Mouse (Mus musculus): ENCODE measurements at regions not wholly inside any gene's neighbourhood (a gene's known extent, or its start where the extent isn't known, plus 50 kb on each side); places are given as distances from the start of the nearest gene placed in this dataset.

GRCm38 (mm10) chr4:69898831-69899230, 511.4 kb downstream of the Cdk5rap2 start:
- Histone ChIP-seq H3K4me3 (ENCODE audit: low read depth, low read length) (no peak overlapping the region), H3K4me2 (ENCODE audit: low read depth, low read length, severe bottlenecking) (no peak overlapping the region), H3K9me3 (ENCODE audit: control insufficient read depth, low read length) (no peaks in the 10 kb centered on the region), H3K9ac (ENCODE audit: low read length) (no peak overlapping the region), H3K4me1 (replicated peaks; ENCODE audit: control insufficient read depth, insufficient read depth, low read length) (no peaks in the 10 kb centered on the region), H3K27me3 (ENCODE audit: control insufficient read depth, insufficient read depth, low read length) (no peaks in the 10 kb centered on the region), H3K36me3 (ENCODE audit: control insufficient read depth, insufficient read depth, low read length) (no peaks in the 10 kb centered on the region), H3K27ac (ENCODE audit: low read depth, low read length) (no peak overlapping the region)
- 84% methylated on average over 1 of the region's 1 CpGs for WGBS
- DNase-seq (ENCODE audit: low spot score) (no peak), ATAC-seq (replicated peaks; ENCODE audit: low FRiP score) (no peak)

DNA sequence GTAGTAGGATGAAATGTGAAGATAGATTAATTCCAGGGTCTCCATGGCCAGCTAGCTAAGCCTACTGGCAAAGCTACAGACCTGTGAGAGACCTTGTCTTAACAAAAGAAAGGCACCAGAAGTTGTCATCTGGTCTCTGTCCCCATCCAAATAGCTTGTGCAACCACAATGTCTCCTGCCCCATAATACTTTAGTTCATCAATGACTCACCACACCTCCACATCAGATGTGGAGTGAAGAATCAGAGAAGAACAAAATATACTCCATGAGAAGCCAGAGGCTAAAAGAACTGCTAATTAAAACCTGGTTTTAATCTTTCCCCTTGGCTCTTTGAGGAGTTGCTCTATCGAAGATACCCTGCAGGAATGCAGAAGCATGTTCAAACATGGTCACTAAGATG, 514.1 kb downstream of the Cdk5rap2 start:
- Histone ChIP-seq H3K27me3 (ENCODE audit: control insufficient read depth, insufficient read depth, low read length) (no peaks in the 10 kb centered on the region), H3K9ac (ENCODE audit: low read length) (no peak overlapping the region), H3K4me1 (replicated peaks; ENCODE audit: control insufficient read depth, insufficient read depth, low read length) (no peaks in the 10 kb centered on the region; the same call in 1 of the 2 replicates), H3K27ac (ENCODE audit: low read depth, low read length) (no peak overlapping the region), H3K36me3 (ENCODE audit: control insufficient read depth, insufficient read depth, low read length) (no peaks in the 10 kb centered on the region), H3K4me3 (ENCODE audit: low read depth, low read length) (no peak overlapping the region), H3K9me3 (ENCODE audit: control insufficient read depth, low read length) (no peaks in the 10 kb centered on the region), H3K4me2 (ENCODE audit: low read depth, low read length, severe bottlenecking) (no peak overlapping the region)
- no peak for ATAC-seq (replicated peaks; ENCODE audit: low FRiP score)
- DNase-seq (ENCODE audit: low spot score), result no peak
- 88% methylated on average over 1 of the region's 1 CpGs for WGBS

DNA sequence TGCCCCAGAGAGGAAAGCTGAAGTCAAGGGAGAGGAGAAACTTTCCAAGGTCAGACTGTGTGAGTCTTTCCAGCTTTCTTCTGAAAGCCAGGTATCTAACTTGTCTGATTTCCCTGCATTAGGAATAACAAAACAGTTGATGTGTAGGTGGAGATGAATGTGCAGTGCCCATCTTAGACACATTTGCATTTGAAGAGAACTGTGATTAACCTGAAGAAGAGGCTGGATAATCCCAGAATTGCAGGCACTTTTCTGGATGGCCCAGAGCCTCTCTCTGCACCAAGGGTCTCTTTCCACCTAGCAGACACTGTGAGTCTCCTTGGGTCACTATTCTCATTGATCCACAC, 517.4 kb downstream of the Cdk5rap2 start:
- ATAC-seq (replicated peaks; ENCODE audit: low FRiP score), result no peak

DNA sequence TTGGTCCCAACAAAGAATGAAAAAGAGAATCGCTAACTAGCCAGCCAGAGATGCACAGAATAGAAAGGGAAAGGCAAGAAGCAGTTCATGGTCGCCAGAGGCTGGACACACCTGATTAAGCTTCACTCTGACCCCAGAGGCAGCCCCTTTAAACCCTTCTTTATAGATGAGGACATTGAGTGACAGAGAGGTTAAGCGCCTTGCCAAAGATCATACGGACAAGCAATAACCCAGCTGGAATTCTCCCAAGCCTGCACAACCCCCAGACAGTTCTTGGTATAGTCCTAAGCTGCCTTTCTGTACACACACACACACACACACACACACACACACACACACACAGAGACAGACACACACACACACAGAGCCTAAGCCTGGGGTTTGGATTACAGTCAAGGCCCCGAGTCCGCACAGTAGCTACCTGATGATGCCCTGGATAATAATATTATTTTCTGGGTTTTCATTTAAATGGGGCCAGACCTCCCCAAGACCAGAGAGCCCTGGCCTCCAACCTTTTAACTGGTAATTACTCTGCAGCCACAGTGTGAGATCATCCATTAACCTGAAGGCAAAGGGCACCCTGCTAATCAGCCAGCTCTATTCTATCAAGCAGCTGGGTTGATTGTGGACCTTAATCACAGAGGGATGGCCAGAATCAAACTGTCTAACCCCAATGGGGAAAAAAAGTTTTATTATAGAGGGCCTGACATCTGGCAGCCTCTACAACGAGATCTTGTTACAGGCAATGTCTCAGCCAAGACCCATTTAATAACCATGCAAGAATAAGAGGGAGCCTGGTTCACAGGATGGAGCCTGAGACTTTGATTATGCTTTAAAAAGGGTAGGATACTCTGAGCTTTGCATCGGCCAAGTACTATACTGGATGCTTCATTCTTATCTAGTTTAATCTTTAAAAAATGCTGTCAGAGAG, 518.1 kb downstream of the Cdk5rap2 start:
- ATAC-seq (replicated peaks; ENCODE audit: low FRiP score) (peak; percentile 36), DNase-seq (ENCODE audit: low spot score) (no peak)
- no peaks in the 10 kb centered on the region for H3K9me3 ChIP-seq (ENCODE audit: control insufficient read depth, low read length)
- H3K4me3 ChIP-seq (ENCODE audit: low read depth, low read length), result no peak overlapping the region
- no peaks in the 10 kb centered on the region for H3K27me3 ChIP-seq (ENCODE audit: control insufficient read depth, insufficient read depth, low read length)
- H3K36me3 ChIP-seq (ENCODE audit: control insufficient read depth, insufficient read depth, low read length), result no peaks in the 10 kb centered on the region
- peaks cover 2% of the 10 kb centered on the region; the same call in 1 of the 2 replicates for H3K4me1 ChIP-seq (replicated peaks; ENCODE audit: control insufficient read depth, insufficient read depth, low read length)
- H3K4me2 ChIP-seq (ENCODE audit: low read depth, low read length, severe bottlenecking), result no peak overlapping the region
- no peak overlapping the region for H3K9ac ChIP-seq (ENCODE audit: low read length)
- H3K27ac ChIP-seq (ENCODE audit: low read depth, low read length), result no peak overlapping the region
- WGBS, result 22% methylated on average over 8 of the region's 8 CpGs

More for the DNA sequence above, 517.4 kb downstream of the Cdk5rap2 start:
- Histone ChIP-seq H3K4me1 (replicated peaks; ENCODE audit: control insufficient read depth, insufficient read depth, low read length) (peaks cover 2% of the 10 kb centered on the region; the same call in 1 of the 2 replicates), H3K4me3 (ENCODE audit: low read depth, low read length) (no peak overlapping the region), H3K27me3 (ENCODE audit: control insufficient read depth, insufficient read depth, low read length) (no peaks in the 10 kb centered on the region), H3K9ac (ENCODE audit: low read length) (no peak overlapping the region), H3K27ac (ENCODE audit: low read depth, low read length) (no peak overlapping the region), H3K9me3 (ENCODE audit: control insufficient read depth, low read length) (no peaks in the 10 kb centered on the region), H3K36me3 (ENCODE audit: control insufficient read depth, insufficient read depth, low read length) (no peaks in the 10 kb centered on the region), H3K4me2 (ENCODE audit: low read depth, low read length, severe bottlenecking) (no peak overlapping the region)
- no peak for DNase-seq (ENCODE audit: low spot score)

- no peak overlapping the region for H3K27ac ChIP-seq (ENCODE audit: low read depth, low read length)
- DNase-seq (ENCODE audit: low spot score), result no peak
- H3K9me3 ChIP-seq (ENCODE audit: control insufficient read depth, low read length), result no peaks in the 10 kb centered on the region
- H3K27me3 ChIP-seq (ENCODE audit: control insufficient read depth, insufficient read depth, low read length), result no peaks in the 10 kb centered on the region
- no peak overlapping the region for H3K4me2 ChIP-seq (ENCODE audit: low read depth, low read length, severe bottlenecking)
- H3K9ac ChIP-seq (ENCODE audit: low read length), result no peak overlapping the region
- no peak for ATAC-seq (replicated peaks; ENCODE audit: low FRiP score)
- H3K4me3 ChIP-seq (ENCODE audit: low read depth, low read length), result no peak overlapping the region
- H3K4me1 ChIP-seq (replicated peaks; ENCODE audit: control insufficient read depth, insufficient read depth, low read length), result peaks cover 2% of the 10 kb centered on the region; the same call in 1 of the 2 replicates
- no peaks in the 10 kb centered on the region for H3K36me3 ChIP-seq (ENCODE audit: control insufficient read depth, insufficient read depth, low read length)
- WGBS, result 50% methylated on average over 2 of the region's 2 CpGs
Observed at GRCm38 (mm10) chr4:69890655-69891054, 519.6 kb downstream of the Cdk5rap2 start.

- Histone ChIP-seq H3K27ac (ENCODE audit: low read depth, low read length) (no peak overlapping the region), H3K27me3 (ENCODE audit: control insufficient read depth, insufficient read depth, low read length) (no peaks in the 10 kb centered on the region), H3K4me2 (ENCODE audit: low read depth, low read length, severe bottlenecking) (no peak overlapping the region), H3K36me3 (ENCODE audit: control insufficient read depth, insufficient read depth, low read length) (no peaks in the 10 kb centered on the region), H3K4me1 (replicated peaks; ENCODE audit: control insufficient read depth, insufficient read depth, low read length) (peaks cover 2% of the 10 kb centered on the region; the same call in 1 of the 2 replicates), H3K9me3 (ENCODE audit: control insufficient read depth, low read length) (no peaks in the 10 kb centered on the region), H3K9ac (ENCODE audit: low read length) (no peak overlapping the region), H3K4me3 (ENCODE audit: low read depth, low read length) (no peak overlapping the region)
- 9% methylated on average over 5 of the region's 5 CpGs for WGBS
- DNase-seq (ENCODE audit: low spot score) (peak; percentile 67), ATAC-seq (replicated peaks; ENCODE audit: low FRiP score) (peak; percentile 90)
Observed at GRCm38 (mm10) chr4:69889931-69890634, 520.2 kb downstream of the Cdk5rap2 start.

- no peaks in the 10 kb centered on the region for H3K9me3 ChIP-seq (ENCODE audit: control insufficient read depth, low read length)
- no peaks in the 10 kb centered on the region for H3K4me1 ChIP-seq (replicated peaks; ENCODE audit: control insufficient read depth, insufficient read depth, low read length)
- DNase-seq (ENCODE audit: low spot score) (no peak), ATAC-seq (replicated peaks; ENCODE audit: low FRiP score) (no peak)
- no peak overlapping the region for H3K9ac ChIP-seq (ENCODE audit: low read length)
- H3K27ac ChIP-seq (ENCODE audit: low read depth, low read length), result no peak overlapping the region
- H3K4me2 ChIP-seq (ENCODE audit: low read depth, low read length, severe bottlenecking), result no peak overlapping the region
- no peaks in the 10 kb centered on the region for H3K36me3 ChIP-seq (ENCODE audit: control insufficient read depth, insufficient read depth, low read length)
- H3K4me3 ChIP-seq (ENCODE audit: low read depth, low read length), result no peak overlapping the region
- H3K27me3 ChIP-seq (ENCODE audit: control insufficient read depth, insufficient read depth, low read length), result no peaks in the 10 kb centered on the region
- WGBS, result 68% methylated on average over 2 of the region's 2 CpGs
Observed at GRCm38 (mm10) chr4:69876734-69877133, 533.5 kb downstream of the Cdk5rap2 start.

DNA sequence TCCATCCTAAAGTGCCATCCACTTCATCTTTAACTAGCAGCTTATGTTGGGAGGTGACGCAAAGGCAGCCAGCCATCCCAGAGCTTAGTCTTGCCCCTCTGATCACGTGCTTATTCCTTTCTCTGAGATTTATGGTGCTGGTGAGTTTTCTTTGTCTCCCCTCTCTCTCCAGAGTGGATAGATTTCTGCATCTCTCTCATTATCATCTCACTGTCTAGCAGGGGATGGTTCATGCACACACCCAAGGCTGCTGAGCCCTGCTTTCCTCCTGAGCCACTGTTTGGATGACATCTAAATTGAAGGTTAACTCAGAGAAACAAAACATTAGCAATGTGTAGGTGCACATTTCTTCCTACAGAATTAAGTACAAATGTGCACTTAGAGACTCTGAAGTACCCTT, 539.6 kb downstream of the Cdk5rap2 start:
- WGBS, result 61% methylated on average over 2 of the region's 2 CpGs
- no peaks in the 10 kb centered on the region for H3K27me3 ChIP-seq (ENCODE audit: control insufficient read depth, insufficient read depth, low read length)
- H3K4me1 ChIP-seq (replicated peaks; ENCODE audit: control insufficient read depth, insufficient read depth, low read length), result no peaks in the 10 kb centered on the region
- no peaks in the 10 kb centered on the region for H3K36me3 ChIP-seq (ENCODE audit: control insufficient read depth, insufficient read depth, low read length)
- DNase-seq (ENCODE audit: low spot score), result no peak
- H3K4me2 ChIP-seq (ENCODE audit: low read depth, low read length, severe bottlenecking), result no peak overlapping the region
- no peaks in the 10 kb centered on the region for H3K9me3 ChIP-seq (ENCODE audit: control insufficient read depth, low read length)
- no peak overlapping the region for H3K4me3 ChIP-seq (ENCODE audit: low read depth, low read length)
- no peak for ATAC-seq (replicated peaks; ENCODE audit: low FRiP score)
- no peak overlapping the region for H3K9ac ChIP-seq (ENCODE audit: low read length)
- H3K27ac ChIP-seq (ENCODE audit: low read depth, low read length), result no peak overlapping the region

All from forebrain, embryonic 11.5 days (tissue).